ENCODE assay signal across 10 mouse cellular contexts in genomic region chr17:31321425-31321824, GRCm38 (mm10). TPM values are rescaled to one million over a fixed set of nuclear protein-coding genes. Genes with fewer than 3 reads are reported as not detected.
A peak's percentile ranks its signal among the peaks of the same experiment; 100 is the strongest.
DNase-seq lines count a peak whose midpoint lies in the region; ATAC-seq and TF ChIP-seq lines count a peak whose summit lies in the region.
"Had no signal": no experiment of that assay in that cellular context is flagged by ENCODE, and none has a peak within 500 bp of the region (broad histone marks: within the 10 kb centered on the region; RNA-seq: fewer than 3 reads in every experiment).

No protein-coding gene starts in this region.

- peaks cover 9% of the 10 kb centered on the region; the same call in 1 of the 2 replicates for H3K4me1 ChIP-seq in heart, postnatal 0 days (ENCODE audit: control insufficient read depth, insufficient read depth)

- TF ChIP-seq EP300 in heart, postnatal 0 days (IDR thresholded peaks at IDR 0.05; ENCODE audit: low read depth) = no peak

- no peaks in the 10 kb centered on the region for H3K27me3 ChIP-seq in heart, postnatal 0 days (ENCODE audit: control insufficient read depth, insufficient read depth, low read length)

- no peak overlapping the region for H3K4me3 ChIP-seq in heart, postnatal 0 days (ENCODE audit: low read depth, low read length)

- ATAC-seq in heart, postnatal 0 days (ENCODE audit: insufficient read depth, low read depth) = peak; percentile 70

- peak; percentile 96 for DNase-seq in brain, adult 2 months (ENCODE audit: low read depth, low spot score)
- peak; percentile 69 for DNase-seq in cerebellum, adult 9-10 months
- DNase-seq in heart, postnatal 0 days (ENCODE audit: low spot score) = peak; percentile 67
- peak; percentile 44 to 89 for DNase-seq in left cerebral cortex, adult 9 months (ENCODE audit: low spot score in 2 of 2)
- DNase-seq in lung, postnatal 10 days = no peak
- DNase-seq in kidney, postnatal 14 days = no peak
- no peak for DNase-seq in urinary bladder, postnatal 14 days (ENCODE audit: low spot score)
- no peak for DNase-seq in adrenal gland, adult 18-20 months (ENCODE audit: low spot score in 2 of 2)
- DNase-seq: kidney, adult 18-20 months; thymus, adult 2 months had no signal

- no peak for TF ChIP-seq CTCF in heart, postnatal 0 days (IDR thresholded peaks at IDR 0.05; ENCODE audit: low read depth)

- H3K36me3 ChIP-seq in heart, postnatal 0 days (replicated peaks; ENCODE audit: control insufficient read depth, insufficient read depth, low read length) = no peaks in the 10 kb centered on the region

- H3K4me2 ChIP-seq in heart, postnatal 0 days (ENCODE audit: low read depth, low read length) = no peak overlapping the region

- no peaks in the 10 kb centered on the region for H3K9me3 ChIP-seq in heart, postnatal 0 days (replicated peaks; ENCODE audit: control insufficient read depth, low read length)

- H3K27ac ChIP-seq in heart, postnatal 0 days (ENCODE audit: low read depth) = peak overlapping the region; percentile 56

- WGBS in heart, postnatal 0 days = 50% methylated on average over 12 of the region's 12 CpGs

- no peak overlapping the region for H3K9ac ChIP-seq in heart, postnatal 0 days (replicated peaks; ENCODE audit: low read depth, low read length)

RNA-seq across cellular contexts. Expression of gene Slc37a1, which starts 34.8 kb away (rescaled TPM):
- total RNA-seq in heart, postnatal 0 days (2014; rRNA removed; ENCODE audit: low replicate concordance) = 16.8 and 37.9 TPM in 2 replicates
- polyA plus RNA-seq in heart, postnatal 0 days (2015; fragmentation: Nextera tagmentation; extraction: Ambion mirVana) = 9.7 and 13.5 TPM in 2 replicates
- total RNA-seq in adrenal gland, adult 18-20 months (2021) = 10 to 100 TPM in 1 of 2 experiments, 1 to 10 TPM in 1; 8.9 to 10.4 TPM

RNA-seq across cellular contexts. Expression of gene Rsph1, which starts 44.2 kb away (rescaled TPM):
- 0.27 TPM in 1 of 2 replicates, not detected in the other for total RNA-seq in heart, postnatal 0 days (2014; rRNA removed; ENCODE audit: low replicate concordance)
- polyA plus RNA-seq in heart, postnatal 0 days (2015; fragmentation: Nextera tagmentation; extraction: Ambion mirVana) = 1.6 and 2.3 TPM in 2 replicates
- 1 to 10 TPM; 5.7 to 7.2 TPM for total RNA-seq in adrenal gland, adult 18-20 months (2021)

Comparison
In these comparisons a context has a peak if more than half of its experiments do, and no peak if none do; other contexts are left out.
1. DNase-seq: peak in brain, adult 2 months (single experiment), cerebellum, adult 9-10 months (single experiment), heart, postnatal 0 days (single experiment) and left cerebral cortex, adult 9 months (2 of 2); none in lung, postnatal 10 days (single experiment), kidney, postnatal 14 days (single experiment), urinary bladder, postnatal 14 days (single experiment) and adrenal gland, adult 18-20 months (0 of 2).